Mouse (Mus musculus): Measurements from ENCODE around the gene Col25a1.

GRCm38 (mm10) chr3:130374620-130375341, 243.5 kb downstream of the Col25a1 start:
- TF ChIP-seq CTCF (IDR thresholded peaks at IDR 0.05; ENCODE audit: borderline replicate concordance, extremely low read depth, insufficient read depth, insufficient read length) (no peak), POLR2A (IDR thresholded peaks at IDR 0.05; ENCODE audit: borderline replicate concordance, extremely low read depth, insufficient read depth, insufficient read length, poor library complexity, severe bottlenecking) (no peak)
